Mouse (Mus musculus) layer of hippocampus, adult 6 months (tissue): ENCODE results near the gene Cant1. TPM values are rescaled to one million over a fixed set of nuclear protein-coding genes. Genes with fewer than 3 reads are reported as not detected.

Experiments
- long read RNA-seq, 2 experiments: library from polyadenylated mRNA; unstranded; transcript quantifications; one replicate each; pipeline ENCODE4 v2.0.0; 2019 to 2020
- polyA plus RNA-seq: library from polyadenylated mRNA; unstranded; fragments of <200 nt; fragmentation: Nextera tagmentation; gene quantifications from 2 replicates; pipeline ENCODE4 v1.2.3, GENCODE M21; 2021

Cant1 gene
- polyA plus RNA-seq = 23.9 and 26.4 TPM in 2 replicates
- long read RNA-seq, experiment 1, full-length matches to known transcripts = 29 of 49 reads
- long read RNA-seq, experiment 1, partial matches to known transcripts = 7 of 49 reads
- long read RNA-seq, experiment 1, other reads (novel, unspliced or antisense) = 13 of 49 reads
- long read RNA-seq, experiment 2, full-length matches to known transcripts = 90 of 111 reads
- long read RNA-seq, experiment 2, partial matches to known transcripts = 10 of 111 reads
- long read RNA-seq, experiment 2, other reads (novel, unspliced or antisense) = 11 of 111 reads

DNA sequence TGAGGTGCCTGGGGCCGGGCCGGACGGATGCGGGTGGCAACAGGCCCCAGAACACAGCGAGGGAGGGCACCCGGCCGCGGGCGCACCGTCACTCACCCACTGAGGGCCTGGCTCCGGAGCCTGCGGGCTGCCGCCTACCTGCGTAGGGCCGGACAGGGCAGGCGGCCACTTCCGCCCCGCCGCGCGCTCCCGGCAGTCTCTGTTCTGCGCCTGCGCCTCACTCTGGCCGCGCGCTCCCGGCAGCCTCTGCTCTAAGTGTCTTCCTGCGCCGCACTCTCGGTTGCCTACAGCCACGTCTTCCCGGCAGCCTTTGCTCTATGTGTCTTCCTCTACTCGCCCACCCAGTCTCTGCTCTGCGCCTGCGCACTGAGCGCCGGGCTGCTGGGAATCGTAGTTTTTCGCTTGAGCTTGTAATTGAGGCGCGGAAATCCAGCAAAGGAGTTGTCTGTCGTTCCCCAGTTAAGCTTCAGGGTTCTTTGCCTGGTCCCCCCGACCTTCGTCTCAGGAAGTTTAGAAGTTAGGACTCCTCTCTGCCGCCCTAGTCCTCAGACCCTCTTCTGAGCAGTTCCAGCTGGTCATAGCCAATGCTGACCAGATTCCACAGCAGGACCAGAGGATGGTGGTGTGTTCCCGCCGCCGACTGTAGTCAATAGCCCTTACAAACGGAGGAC, at the start of gene Cant1:
Gene Cant1 (minus strand): TSS at position 253 of the 671 bp plus-strand sequence.

DNA sequence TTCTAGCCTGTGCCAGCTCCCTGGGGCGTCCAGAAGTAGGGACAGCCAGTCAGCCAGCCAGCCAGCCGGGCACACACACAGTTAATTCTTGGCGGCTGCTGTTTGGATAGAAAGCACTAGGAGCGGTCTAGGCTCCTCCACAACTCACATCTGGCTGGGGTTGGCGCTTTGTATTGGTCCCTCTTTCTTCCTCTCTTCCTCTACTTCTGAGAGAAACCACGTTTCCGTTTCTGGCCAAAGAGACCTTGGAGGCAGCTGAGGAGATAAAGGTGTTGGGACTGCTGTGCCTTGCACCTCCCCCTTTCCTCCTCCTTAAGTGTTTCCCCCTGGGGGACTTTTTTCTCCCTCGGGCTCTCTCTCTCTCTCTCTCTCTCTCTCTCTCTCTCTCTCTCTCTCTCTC, 9.1 kb upstream of the Cant1 start, which contains the start of gene C1qtnf1:
Gene C1qtnf1 (plus strand): TSS at position 218 of the 400 bp plus-strand sequence.

DNA sequence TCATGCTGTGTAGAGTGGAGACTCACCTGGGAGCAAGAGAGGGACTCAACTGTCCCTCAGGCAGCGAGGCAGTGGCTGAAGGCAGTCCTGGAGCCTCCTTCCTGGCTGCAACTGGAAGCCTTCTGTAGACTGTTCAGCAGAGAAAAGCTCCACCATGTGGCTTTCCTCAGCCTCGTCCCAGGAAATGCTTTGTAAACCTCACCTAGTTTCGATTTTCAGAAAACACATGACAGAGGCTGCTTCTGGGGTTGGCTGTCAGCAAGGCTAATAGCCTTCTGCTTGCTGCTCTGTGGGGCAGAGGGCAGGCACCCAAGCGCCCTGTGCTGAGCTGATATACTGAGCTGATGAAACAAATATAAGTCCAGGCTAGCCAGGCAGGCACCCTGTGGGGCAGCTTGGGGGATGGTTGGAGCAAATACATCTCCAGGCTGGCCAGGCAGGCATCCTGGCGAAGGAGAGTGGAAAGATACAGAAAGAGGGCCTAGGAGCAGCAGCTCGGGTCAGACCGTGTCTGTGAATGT, 17.1 kb downstream of the Cant1 start, which contains the start of gene Lgals3bp:
Gene Lgals3bp (minus strand): TSS at position 333 of the 521 bp plus-strand sequence.

Other genes with a start within 250 kb of the Cant1 start
- gene Cyth1, start 170.5 kb downstream of the Cant1 start, polyA plus RNA-seq = 25.8 and 27.7 TPM in 2 replicates
- 4.7 and 5.1 TPM in 2 replicates for gene Usp36, start 128.8 kb downstream of the Cant1 start, polyA plus RNA-seq
- 0.09 and 0.18 TPM in 2 replicates for gene Cep295nl, start 76.6 kb downstream of the Cant1 start, polyA plus RNA-seq
- 32.2 and 33.2 TPM in 2 replicates for gene Timp2, start 63.3 kb downstream of the Cant1 start, polyA plus RNA-seq
- 12.9 and 29.3 TPM in 2 replicates for gene Lgals3bp, start 17.0 kb downstream of the Cant1 start, polyA plus RNA-seq
- 0.58 and 0.68 TPM in 2 replicates for gene C1qtnf1, start 9.1 kb upstream of the Cant1 start, polyA plus RNA-seq
- gene Engase, start 57.7 kb upstream of the Cant1 start, polyA plus RNA-seq = 1.2 and 2.1 TPM in 2 replicates